Mouse (Mus musculus) forebrain, embryonic 13.5 days (tissue): ENCODE results near the gene Abcf1. TPM values are rescaled to one million over a fixed set of nuclear protein-coding genes. Genes with fewer than 3 reads are reported as not detected.
A peak's percentile ranks its signal among the peaks of the same experiment; 100 is the strongest.

Source experiments
- ATAC-seq: fragments of 200-750 bp; cut with Nextera tagmentation; 2 replicates; pipeline ENCODE4 v1.8.0; 2017
- H3K27ac ChIP-seq: fragments of 300-500 bp; sonication (generic); 2 replicates; pipeline ENCODE4 v1.5.1; 2015; ENCODE audit warnings: inconsistent platforms, mild to moderate bottlenecking, moderate library complexity
- H3K27me3 ChIP-seq: fragments of 300-500 bp; sonication (generic); 2 replicates; pipeline ENCODE4 v1.6.1; 2015; ENCODE audit warnings: mild to moderate bottlenecking, inconsistent platforms
- H3K36me3 ChIP-seq: fragments of 300-500 bp; sonication (generic); 2 replicates; pipeline ENCODE4 v1.6.1; 2015; ENCODE audit warnings: mild to moderate bottlenecking, inconsistent platforms; ENCODE audit not compliant: poor library complexity, severe bottlenecking
- H3K4me1 ChIP-seq: fragments of 300-500 bp; sonication (generic); 2 replicates; pipeline ENCODE4 v1.6.1; 2015; ENCODE audit warnings: inconsistent platforms
- H3K4me2 ChIP-seq: fragments of 300-500 bp; sonication (generic); 2 replicates; pipeline ENCODE4 v1.6.1; 2015; ENCODE audit warnings: inconsistent platforms, mild to moderate bottlenecking, moderate library complexity
- H3K4me3 ChIP-seq: fragments of 300-500 bp; sonication (generic); 2 replicates; pipeline ENCODE4 v1.5.1; 2015; ENCODE audit warnings: mild to moderate bottlenecking, inconsistent platforms
- H3K9ac ChIP-seq: fragments of 300-500 bp; sonication (generic); 2 replicates; pipeline ENCODE4 v1.6.1; 2015; ENCODE audit warnings: mild to moderate bottlenecking, inconsistent platforms
- H3K9me3 ChIP-seq: fragments of 300-500 bp; sonication (generic); replicated peaks from 2 replicates; pipeline ENCODE4 v1.6.1; 2016; ENCODE audit warnings: inconsistent platforms
- WGBS: fragments of 180-500 bp; shearing (Covaris S2); methylation state at CpG from one replicate; pipeline ENCODE4 v1.1.7; 2015; 5-methylcytosine and 5-hydroxymethylcytosine counted together
- polyA plus RNA-seq: library from polyadenylated mRNA; unstranded; fragments of >200 nt; fragmentation: Nextera tagmentation; extraction: Ambion mirVana; gene quantifications from 2 replicates; pipeline ENCODE4 v1.2.1, GENCODE M21; 2015

Gene Abcf1
- polyA plus RNA-seq, 1 experiment from 2014 or later: 120 TPM

DNA sequence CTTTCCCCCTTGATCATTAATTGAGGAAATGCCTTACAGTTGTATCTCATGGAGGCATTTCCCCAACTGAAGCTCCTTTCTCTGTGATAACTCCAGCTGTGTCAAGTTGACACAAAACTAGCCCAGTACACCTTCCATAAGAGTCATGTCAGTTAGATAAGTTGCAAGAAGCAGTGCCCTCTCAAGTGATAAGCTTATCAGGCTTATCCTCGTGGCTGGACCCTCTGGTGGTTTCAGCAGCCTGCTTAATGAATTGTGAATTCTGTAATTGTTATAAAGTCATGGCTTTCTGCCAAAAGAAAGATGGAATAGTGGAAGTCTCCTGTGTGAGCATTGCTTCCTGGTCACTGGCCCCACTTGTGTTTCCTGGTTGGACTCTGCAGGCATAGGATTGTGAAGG, 42.1 kb downstream of the Abcf1 start:
- no peak for ATAC-seq
- H3K9ac ChIP-seq: no peak overlapping the region

DNA sequence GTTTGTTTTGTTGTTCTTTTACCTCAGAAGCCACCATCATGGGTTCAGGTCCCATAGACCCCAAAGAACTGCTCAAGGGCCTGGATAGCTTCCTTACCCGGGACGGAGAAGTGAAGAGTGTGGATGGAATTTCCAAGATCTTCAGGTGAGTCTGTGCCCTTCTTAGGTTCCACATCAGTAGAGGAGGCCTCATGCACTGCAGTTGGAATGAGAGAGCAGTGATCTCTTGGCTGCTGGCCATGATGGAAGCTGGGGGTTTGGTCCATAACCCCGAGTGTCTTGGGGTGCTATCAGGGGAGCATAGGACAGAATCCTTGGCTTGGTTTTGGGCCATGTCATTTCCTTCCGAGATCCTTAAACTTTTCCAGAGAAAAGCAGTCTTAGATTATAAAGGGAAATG, 46.3 kb downstream of the Abcf1 start:
- WGBS: 93% methylated on average over 4 of the region's 4 CpGs
- H3K9ac ChIP-seq: no peak overlapping the region
- peaks cover 29% of the 10 kb centered on the region for H3K4me1 ChIP-seq
- H3K4me2 ChIP-seq: no peak overlapping the region
- ATAC-seq: no peak
- H3K27ac ChIP-seq: no peak overlapping the region
- H3K27me3 ChIP-seq: no peaks in the 10 kb centered on the region
- H3K36me3 ChIP-seq: peaks cover 52% of the 10 kb centered on the region
- H3K9me3 ChIP-seq: no peaks in the 10 kb centered on the region
- no peak overlapping the region for H3K4me3 ChIP-seq

More for the DNA sequence above, 42.1 kb downstream of the Abcf1 start:
- Histone ChIP-seq H3K4me3 (no peak overlapping the region), H3K9me3 (no peaks in the 10 kb centered on the region), H3K36me3 (peaks cover 84% of the 10 kb centered on the region), H3K27ac (no peak overlapping the region), H3K4me1 (no peaks in the 10 kb centered on the region), H3K4me2 (no peak overlapping the region), H3K27me3 (no peaks in the 10 kb centered on the region)
- WGBS: 74% methylated on average over 1 of the region's 1 CpGs

DNA sequence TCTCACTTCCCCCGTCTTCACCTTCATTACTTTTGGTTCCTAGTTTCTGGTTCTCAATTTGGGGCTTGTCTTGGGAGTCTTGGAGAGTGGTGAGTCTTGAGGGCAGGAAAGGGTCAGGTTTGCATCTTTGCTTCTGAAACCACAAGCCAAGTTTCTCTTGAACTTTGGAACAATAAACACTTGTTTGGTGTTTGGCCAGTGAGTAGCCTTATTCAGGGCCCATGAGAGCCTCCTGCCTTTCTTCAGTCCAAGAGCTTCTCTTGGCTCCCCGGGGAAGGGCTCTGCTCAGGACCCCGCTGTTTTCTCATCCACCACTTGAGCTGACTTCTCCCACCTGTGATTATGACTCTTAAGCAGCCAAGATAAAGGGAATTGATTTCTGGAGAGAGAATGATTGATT, 47.0 kb downstream of the Abcf1 start:
- ATAC-seq: no peak
- Histone ChIP-seq H3K9me3 (no peaks in the 10 kb centered on the region), H3K4me2 (no peak overlapping the region), H3K36me3 (peaks cover 45% of the 10 kb centered on the region), H3K9ac (no peak overlapping the region), H3K27ac (0 out of 2 replicates have a peak overlapping the region, but pooled peaks have one; percentile 1), H3K4me1 (peaks cover 29% of the 10 kb centered on the region), H3K27me3 (no peaks in the 10 kb centered on the region), H3K4me3 (no peak overlapping the region)
- 87% methylated on average over 3 of the region's 3 CpGs for WGBS

DNA sequence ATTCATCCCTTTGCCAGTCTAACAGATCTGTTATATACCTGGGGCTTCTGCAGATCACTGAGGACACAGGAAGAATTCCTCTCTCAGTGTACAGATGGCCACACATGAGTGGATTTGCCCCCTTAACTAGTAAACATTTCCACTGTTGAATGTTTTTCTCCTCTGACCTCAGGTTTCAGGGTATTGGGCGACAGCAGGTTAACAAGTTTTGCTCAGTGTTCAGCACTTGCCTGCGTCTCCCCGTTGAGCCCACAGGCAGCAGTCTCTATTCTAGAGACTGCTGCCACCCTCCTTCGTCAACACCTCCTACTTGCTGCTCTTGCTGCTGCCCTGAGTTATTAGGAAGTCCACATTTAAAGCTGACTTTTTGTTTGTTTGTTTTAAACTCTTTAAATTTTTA, 47.9 kb downstream of the Abcf1 start:
- 0 out of 2 replicates have a peak overlapping the region, but pooled peaks have one; percentile 99 for H3K27ac ChIP-seq
- ATAC-seq: no peak
- WGBS: 93% methylated on average over 4 of the region's 4 CpGs
- H3K4me2 ChIP-seq: no peak overlapping the region
- H3K4me3 ChIP-seq: no peak overlapping the region
- H3K36me3 ChIP-seq: peaks cover 37% of the 10 kb centered on the region
- H3K9me3 ChIP-seq: no peaks in the 10 kb centered on the region
- 0 out of 2 replicates have a peak overlapping the region, but pooled peaks have one; percentile 14 for H3K9ac ChIP-seq
- H3K27me3 ChIP-seq: no peaks in the 10 kb centered on the region
- peaks cover 29% of the 10 kb centered on the region for H3K4me1 ChIP-seq

DNA sequence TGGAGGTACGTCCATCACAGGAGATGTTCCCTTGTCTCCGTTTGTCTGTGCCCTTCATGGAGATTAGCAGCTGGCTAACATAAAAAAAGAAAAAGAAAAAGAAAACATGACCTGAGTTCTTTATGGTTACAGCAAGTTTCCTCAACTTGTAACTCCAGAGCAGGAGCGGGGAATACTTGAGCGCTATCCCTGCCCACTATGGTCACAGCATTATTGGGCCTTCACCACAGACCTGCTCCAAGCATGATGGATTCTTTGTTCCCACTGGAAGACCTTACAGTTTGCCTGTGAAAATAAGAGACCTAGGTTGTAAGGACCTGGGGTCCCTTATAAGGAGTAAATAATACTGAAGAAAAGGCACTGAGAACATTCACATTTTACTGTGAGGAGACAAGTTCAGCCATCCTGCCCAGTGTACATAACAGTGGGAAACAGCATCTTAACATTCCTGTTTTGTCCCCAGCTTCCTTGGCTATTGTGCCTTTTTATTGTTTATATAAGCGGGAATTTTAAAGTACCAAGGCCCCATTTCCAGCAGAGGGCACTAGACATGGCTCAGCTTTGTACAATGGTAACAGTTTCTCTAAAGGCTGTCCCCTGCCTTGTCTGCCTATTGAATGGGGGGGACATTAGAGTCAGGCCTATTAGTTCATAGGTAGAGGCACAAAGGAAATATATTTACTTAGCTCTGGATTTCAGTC, 48.5 kb downstream of the Abcf1 start:
- H3K27me3 ChIP-seq: no peaks in the 10 kb centered on the region
- 63% methylated on average over 5 of the region's 5 CpGs for WGBS
- H3K4me1 ChIP-seq: peaks cover 29% of the 10 kb centered on the region

DNA sequence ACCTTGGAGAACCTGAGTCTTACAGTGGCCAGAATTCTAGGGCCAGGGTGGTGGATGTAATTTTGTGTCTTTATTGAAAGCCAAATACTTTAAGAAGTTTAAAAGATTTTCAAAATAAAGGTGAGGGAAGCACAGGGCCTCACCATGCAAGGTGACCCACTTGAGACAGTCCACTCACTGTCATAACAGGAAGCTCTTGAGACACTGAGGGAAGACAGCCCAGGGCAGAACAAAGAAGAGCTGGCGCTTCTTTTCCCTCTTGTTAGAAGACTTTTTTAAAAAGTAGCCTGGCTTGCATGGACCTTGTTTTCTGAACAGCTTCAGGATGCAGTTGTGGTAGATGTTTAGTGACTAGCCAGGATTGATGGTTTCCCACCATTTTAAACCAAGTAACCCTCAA, 49.2 kb downstream of the Abcf1 start:
- peak overlapping the region; percentile 99 for H3K27ac ChIP-seq
- H3K9ac ChIP-seq: peak overlapping the region; percentile 98; the same call in 1 of the 2 replicates
- H3K36me3 ChIP-seq: peaks cover 24% of the 10 kb centered on the region
- no peak for ATAC-seq
- H3K4me1 ChIP-seq: peaks cover 32% of the 10 kb centered on the region
- no peaks in the 10 kb centered on the region for H3K27me3 ChIP-seq
- peak overlapping the region; percentile 76; the same call in 1 of the 2 replicates for H3K4me3 ChIP-seq
- WGBS: 86% methylated on average over 1 of the region's 1 CpGs
- H3K9me3 ChIP-seq: no peaks in the 10 kb centered on the region
- H3K4me2 ChIP-seq: peak overlapping the region; percentile 79

More for the DNA sequence above, 48.5 kb downstream of the Abcf1 start:
- H3K4me2 ChIP-seq: peak overlapping the region; percentile 79
- ATAC-seq: no peak
- H3K9ac ChIP-seq: 0 out of 2 replicates have a peak overlapping the region, but pooled peaks have one; percentile 98
- 0 out of 2 replicates have a peak overlapping the region, but pooled peaks have one; percentile 6 for H3K4me3 ChIP-seq
- H3K9me3 ChIP-seq: no peaks in the 10 kb centered on the region
- H3K27ac ChIP-seq: peak overlapping the region; percentile 99
- peaks cover 30% of the 10 kb centered on the region for H3K36me3 ChIP-seq

DNA sequence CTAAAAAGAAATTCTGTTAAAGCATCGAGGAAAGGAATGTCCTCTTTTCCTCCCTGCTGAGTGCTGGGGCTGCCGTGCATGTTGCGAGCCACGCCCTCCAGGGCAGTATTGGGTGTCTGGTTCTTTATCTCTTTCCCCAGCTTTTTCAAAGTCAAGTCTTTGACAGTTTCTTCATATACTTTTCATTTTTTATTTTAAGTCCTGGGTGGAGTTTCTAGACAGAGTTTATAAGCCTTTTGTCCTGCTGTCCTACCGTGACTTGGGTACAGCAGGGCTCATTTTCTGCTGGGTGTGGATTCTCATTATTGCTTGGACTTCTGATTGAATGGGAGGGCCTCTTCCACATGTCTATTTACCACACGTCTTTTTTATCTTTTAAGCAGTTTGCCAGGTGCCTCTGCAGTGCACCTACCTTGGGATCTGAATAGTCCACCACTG, 49.7 kb downstream of the Abcf1 start:
- peaks cover 35% of the 10 kb centered on the region for H3K4me1 ChIP-seq
- peak overlapping the region; percentile 79 for H3K4me2 ChIP-seq
- H3K27ac ChIP-seq: peak overlapping the region; percentile 99
- H3K4me3 ChIP-seq: peak overlapping the region; percentile 76
- H3K9me3 ChIP-seq: no peaks in the 10 kb centered on the region
- peak overlapping the region; percentile 98 for H3K9ac ChIP-seq
- H3K36me3 ChIP-seq: peaks cover 19% of the 10 kb centered on the region
- 50% methylated on average over 6 of the region's 6 CpGs for WGBS
- no peak for ATAC-seq
- no peaks in the 10 kb centered on the region for H3K27me3 ChIP-seq

DNA sequence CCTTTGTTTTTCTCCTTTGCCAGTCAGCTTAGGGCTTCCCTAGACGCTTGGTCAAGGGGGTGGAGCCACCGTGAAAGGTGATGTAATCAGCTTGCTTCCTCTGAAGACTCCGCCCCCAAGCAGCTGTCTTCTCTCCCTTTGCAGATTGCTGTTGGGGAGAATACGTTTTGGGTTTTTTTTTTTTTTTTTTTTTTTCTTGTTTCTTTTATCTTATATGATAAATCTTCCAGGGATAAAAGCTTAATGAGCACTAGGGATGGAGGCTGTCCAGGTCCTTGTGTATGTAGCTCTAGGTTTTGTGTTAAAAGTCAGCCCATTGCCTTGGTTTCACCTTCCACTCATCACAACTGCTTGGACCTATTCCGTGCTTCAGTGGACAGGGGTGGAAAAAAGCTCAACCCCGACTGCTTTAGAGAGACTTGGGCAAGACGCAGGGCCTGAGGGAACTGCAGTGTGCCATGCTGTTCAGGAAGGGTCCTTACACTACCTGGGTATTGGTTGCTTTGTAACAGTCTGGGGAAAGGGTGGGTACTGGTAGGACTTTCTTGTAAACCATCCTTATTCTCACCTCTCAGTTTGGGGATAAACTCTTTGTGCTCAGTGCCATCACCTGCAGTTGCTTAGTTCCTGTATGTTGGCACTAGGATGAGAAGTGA, 50.4 kb downstream of the Abcf1 start:
- Histone ChIP-seq H3K9me3 (no peaks in the 10 kb centered on the region), H3K4me1 (peaks cover 35% of the 10 kb centered on the region), H3K36me3 (peaks cover 16% of the 10 kb centered on the region), H3K4me3 (peak overlapping the region; percentile 76), H3K27me3 (no peaks in the 10 kb centered on the region), H3K9ac (peak overlapping the region; percentile 98), H3K27ac (peak overlapping the region; percentile 99), H3K4me2 (peak overlapping the region; percentile 79)
- 10% methylated on average over 7 of the region's 7 CpGs for WGBS
- ATAC-seq: peak; percentile 46

DNA sequence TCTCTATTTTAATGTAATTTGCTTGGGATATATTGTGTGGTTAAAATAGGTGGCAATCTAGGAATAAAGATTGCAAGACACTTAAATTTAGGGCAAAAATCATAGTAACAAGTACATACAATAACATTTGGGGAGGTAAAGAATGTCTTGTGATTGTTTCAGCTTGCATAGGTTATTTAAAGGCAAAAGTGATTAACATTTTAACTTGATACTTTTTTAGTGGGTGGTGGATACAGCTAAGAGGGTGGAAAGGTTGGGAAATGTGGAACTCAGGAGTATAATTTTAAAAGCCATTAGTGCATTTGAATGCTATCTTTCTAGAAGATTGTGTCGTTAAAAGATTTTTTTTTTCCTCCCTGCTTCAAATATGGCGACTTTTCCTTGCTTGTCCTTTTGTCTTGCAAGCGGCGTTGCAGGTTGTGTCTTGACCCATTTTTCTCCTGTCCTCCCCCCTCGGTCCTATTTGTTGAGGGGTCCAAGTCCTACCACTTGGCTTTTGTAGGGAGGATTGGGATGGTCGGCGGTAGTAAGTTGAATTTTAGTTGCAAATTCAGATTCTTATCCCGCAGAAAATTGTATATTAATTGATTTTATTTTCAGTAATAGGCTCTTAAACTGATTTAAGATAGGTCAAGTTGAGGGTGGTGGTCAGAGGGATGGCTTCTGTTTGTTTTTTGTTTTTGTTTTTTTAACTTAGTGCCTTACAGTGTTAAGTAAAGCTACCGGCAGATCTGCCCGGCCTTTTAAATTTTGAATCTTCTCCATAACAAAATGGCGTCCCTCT, 51.1 kb downstream of the Abcf1 start:
- Histone ChIP-seq H3K4me3 (peak overlapping the region; percentile 76), H3K27ac (peak overlapping the region; percentile 99), H3K27me3 (no peaks in the 10 kb centered on the region), H3K4me2 (peak overlapping the region; percentile 79), H3K9ac (peak overlapping the region; percentile 98), H3K9me3 (no peaks in the 10 kb centered on the region), H3K36me3 (peaks cover 12% of the 10 kb centered on the region), H3K4me1 (peaks cover 35% of the 10 kb centered on the region)
- no peak for ATAC-seq
- WGBS: under 1% methylated on average over 11 of the region's 11 CpGs

DNA sequence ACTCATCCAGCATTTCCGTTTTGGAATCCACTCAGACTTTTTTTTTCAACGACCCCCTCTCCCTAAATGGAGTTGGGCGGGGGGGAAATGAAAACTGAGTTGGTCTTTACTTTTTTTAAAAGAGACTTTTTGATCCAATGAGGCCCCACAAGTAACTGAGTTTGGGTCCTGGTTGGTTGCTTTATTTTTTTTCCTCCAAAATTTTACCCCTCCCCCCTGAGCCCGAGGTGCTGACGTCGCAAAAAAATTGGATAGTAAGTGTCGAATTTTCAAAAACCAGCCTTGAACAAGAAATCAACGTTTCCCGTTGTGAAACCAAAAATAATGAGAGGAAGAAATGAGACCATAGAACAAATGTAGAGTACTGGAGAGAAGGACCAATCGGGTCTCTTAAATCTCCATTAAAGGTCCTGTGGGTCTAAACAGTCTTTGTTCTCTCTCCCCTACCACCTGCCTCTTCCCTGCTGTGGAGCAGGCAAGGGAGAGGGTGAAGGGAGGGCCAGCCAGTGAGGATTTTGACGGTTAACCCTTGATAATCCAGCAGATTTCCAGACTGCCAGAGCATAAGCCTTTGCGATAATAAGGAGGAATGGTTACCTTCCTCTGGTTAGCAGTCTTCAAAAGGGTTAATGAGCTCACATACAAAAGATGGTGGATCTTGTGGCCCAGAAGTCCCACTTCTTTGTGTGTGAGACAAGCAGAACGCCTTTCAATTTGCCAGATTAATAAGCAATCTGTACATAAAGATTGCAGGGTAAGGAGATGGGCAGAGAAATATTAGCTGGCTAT, 51.9 kb downstream of the Abcf1 start:
- peak overlapping the region; percentile 79 for H3K4me2 ChIP-seq
- no peaks in the 10 kb centered on the region for H3K27me3 ChIP-seq
- peaks cover 13% of the 10 kb centered on the region; the same call in 1 of the 2 replicates for H3K36me3 ChIP-seq
- H3K9ac ChIP-seq: peak overlapping the region; percentile 98
- H3K4me3 ChIP-seq: peak overlapping the region; percentile 76
- WGBS: 0% methylated on average over 13 of the region's 13 CpGs
- H3K4me1 ChIP-seq: peaks cover 35% of the 10 kb centered on the region
- H3K27ac ChIP-seq: peak overlapping the region; percentile 99
- peak; percentile 11 for ATAC-seq
- no peaks in the 10 kb centered on the region for H3K9me3 ChIP-seq

DNA sequence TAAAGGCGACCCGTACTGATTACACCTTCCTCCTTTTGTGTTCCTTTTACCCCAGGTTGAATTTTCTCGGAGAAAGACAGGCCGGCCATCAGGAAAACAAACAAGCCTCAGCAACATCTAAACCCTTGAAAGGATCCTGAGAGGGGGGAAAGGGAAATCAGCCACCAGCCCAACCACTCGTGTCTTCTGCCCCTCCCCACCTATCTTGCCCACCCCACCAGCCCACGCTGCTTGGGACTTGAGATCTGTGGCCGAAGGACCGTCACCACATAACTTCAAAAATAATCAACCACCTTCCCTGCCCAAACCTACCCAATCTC, 52.5 kb downstream of the Abcf1 start:
- Histone ChIP-seq H3K9me3 (no peaks in the 10 kb centered on the region), H3K4me1 (peaks cover 35% of the 10 kb centered on the region), H3K4me3 (peak overlapping the region; percentile 76), H3K27ac (peak overlapping the region; percentile 99), H3K27me3 (no peaks in the 10 kb centered on the region), H3K36me3 (peaks cover 18% of the 10 kb centered on the region; the same call in 1 of the 2 replicates), H3K9ac (peak overlapping the region; percentile 98), H3K4me2 (peak overlapping the region; percentile 79)
- ATAC-seq: no peak
- WGBS: 0% methylated on average over 8 of the region's 8 CpGs
